Mouse (Mus musculus) retina, adult 2 months (tissue): Measurements from ENCODE around the gene Plpp6.

Experiments used
- DNase-seq: peaks from one replicate; pipeline ENCODE4 v3.0.0-alpha.2; 2012; ENCODE audit warnings: low read depth, low spot score

Plpp6 gene

DNA sequence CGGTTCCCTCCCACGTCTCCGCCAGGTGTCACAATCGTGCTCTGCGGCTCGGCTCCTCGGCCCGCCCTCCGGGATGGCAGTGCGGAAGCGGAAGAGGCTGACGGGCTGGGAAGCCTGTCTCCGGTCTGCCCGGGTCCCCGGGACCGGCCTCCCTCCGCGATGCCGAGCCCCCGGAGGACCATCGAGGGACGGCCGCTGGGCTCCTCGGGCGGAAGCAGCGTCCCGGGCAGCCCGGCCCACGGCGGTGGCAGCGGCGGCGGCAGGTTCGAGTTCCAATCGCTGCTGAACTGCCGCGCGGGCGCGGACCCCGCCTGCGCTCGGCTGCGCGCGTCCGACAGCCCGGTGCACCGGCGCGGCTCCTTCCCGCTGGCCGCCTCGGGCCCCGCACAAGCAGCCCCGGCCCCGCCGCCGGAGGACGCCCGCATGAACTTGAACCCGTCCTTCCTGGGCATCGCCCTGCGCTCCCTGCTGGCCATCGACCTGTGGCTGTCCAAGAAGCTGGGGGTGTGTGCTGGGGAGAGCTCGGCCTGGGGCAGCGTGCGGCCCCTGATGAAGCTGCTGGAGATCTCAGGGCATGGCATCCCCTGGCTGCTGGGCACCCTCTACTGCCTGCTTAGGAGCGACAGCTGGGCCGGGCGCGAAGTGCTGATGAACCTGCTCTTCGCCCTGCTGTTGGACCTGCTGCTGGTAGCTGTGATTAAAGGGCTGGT lies at the start of gene Plpp6:
Gene Plpp6 (plus strand): TSS at position 112 of the 710 bp plus-strand sequence.
- DNase-seq, result peak; percentile 66

DNA sequence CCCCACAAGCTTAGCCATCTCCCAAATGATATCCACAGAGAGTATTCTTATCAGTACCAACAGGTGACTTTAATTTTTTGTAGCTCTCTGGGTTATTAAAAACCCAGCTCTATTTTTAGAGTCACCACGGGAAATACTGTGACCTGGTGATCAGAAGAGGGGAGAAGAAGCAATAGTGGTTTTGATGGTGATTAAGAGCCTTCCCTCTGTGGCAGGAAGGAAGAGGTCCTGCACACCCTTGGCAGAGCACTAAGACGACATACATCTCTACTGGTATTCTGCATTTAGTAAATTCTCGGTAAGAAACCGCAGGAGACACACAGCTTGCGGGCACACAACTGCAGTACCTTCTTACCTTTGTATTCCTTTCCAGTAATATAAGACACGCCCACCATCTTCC lies 49.2 kb upstream of the Plpp6 start:
- no peak for DNase-seq

GRCm38 (mm10) chr19:28915602-28916250 lies 48.0 kb upstream of the Plpp6 start:
- no peak for DNase-seq

GRCm38 (mm10) chr19:28916492-28916891 lies 47.3 kb upstream of the Plpp6 start:
- DNase-seq, result no peak

DNA sequence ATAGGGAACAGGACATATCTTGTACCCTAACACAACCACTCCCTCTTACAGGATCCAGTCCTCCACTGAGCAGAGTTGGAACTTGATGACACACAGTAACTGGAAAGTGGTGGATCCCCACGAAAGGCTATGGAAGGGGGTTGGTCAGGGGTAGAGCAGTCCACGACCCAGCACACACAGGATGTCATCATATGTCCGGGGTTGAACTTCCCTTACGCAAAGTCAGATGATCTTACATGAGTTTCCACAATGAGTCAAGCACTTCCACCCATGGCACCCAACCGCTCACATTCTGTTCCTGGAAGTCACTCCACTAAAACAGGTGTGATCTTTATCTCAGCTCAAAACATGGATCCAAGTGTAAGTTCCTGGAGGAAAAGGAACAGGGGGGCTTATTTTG lies 45.9 kb upstream of the Plpp6 start:
- no peak for DNase-seq

GRCm38 (mm10) chr19:28926366-28926765 lies 37.4 kb upstream of the Plpp6 start:
- DNase-seq, result no peak

- DNase-seq, result no peak
Measured at GRCm38 (mm10) chr19:28927396-28927795, 36.4 kb upstream of the Plpp6 start.

GRCm38 (mm10) chr19:28929034-28929433 lies 34.7 kb upstream of the Plpp6 start:
- no peak for DNase-seq

DNA sequence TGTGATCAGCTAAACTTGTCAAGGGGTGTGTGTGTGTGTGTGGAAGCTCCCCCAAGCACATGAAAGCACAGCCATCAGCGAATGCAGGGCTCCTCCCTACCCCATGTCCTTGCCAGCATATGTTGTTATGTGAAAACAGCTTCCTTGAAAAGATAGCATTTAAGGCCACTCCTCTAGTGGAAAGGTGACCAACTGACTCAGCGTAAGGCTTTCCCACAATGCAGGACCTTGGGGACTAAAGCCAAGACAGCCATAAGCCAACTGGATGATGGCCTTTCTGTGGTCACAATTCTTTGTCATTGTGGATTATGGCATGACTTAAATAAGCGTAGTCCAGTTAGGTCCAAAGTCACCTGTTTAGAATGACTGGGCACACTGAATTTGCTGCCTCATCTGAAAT lies 28.9 kb upstream of the Plpp6 start:
- DNase-seq, result no peak

- no peak for DNase-seq
Measured at GRCm38 (mm10) chr19:28940135-28940874, 23.4 kb upstream of the Plpp6 start.

GRCm38 (mm10) chr19:28941271-28941670 lies 22.5 kb upstream of the Plpp6 start:
- no peak for DNase-seq

DNA sequence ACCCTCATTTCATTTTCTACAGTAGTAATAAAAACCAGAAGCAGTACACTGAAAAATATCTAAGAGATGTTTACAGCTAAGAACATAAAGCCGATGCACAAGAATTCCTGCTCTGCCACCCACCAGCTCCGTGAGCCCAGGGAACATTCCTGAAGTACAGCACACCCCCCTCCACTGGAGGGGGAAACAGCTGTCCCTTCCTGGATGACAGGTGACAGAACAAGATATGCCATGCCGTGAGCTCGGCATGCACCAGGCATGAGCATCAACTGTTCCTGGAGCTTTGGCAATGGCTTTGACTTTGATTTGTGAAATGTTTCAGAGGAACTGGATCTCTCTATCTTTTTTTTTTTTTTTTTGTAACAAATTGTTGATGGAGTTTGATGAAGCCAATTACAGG lies 17.0 kb upstream of the Plpp6 start:
- DNase-seq, result no peak

DNA sequence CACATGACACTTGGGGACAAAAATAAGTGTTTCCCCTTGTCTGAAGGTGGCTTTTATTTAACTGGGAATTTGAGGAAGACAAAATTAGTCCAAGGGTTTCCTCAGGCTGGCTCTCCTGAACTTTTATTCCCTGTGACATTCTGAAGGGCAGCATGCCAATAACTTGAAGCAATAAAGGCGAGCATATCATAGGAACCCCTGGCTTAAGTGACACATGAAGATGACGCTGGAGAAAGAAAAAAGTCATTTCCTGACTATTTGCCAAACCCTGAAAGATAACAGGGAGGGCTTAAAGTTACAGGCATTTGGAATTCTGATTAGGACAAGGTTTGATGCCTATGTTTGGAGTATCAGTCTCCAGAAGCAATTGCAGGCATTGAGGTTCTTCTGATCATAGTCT lies 16.4 kb upstream of the Plpp6 start:
- DNase-seq, result no peak

GRCm38 (mm10) chr19:28951251-28951650 lies 12.5 kb upstream of the Plpp6 start:
- no peak for DNase-seq

GRCm38 (mm10) chr19:28963113-28963512 lies 640 bp upstream of the Plpp6 start:
- DNase-seq, result no peak

DNA sequence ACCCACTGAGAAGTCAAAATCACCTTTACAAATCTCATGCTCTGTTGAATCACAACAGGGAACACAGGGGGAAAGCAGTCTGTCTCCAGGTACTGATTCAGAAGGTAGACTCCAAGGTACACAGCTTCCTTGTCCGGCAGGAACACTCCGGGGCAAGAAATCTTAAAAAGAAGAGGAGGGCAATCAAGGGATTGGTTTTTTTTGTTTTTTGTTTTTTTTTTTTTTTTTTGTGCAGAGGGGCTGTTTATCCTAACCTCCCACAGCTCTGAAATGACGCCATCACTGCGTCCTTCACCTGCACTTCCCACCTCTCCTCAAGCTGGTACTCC lies 276 bp upstream of the Plpp6 start:
- DNase-seq, result no peak

DNA sequence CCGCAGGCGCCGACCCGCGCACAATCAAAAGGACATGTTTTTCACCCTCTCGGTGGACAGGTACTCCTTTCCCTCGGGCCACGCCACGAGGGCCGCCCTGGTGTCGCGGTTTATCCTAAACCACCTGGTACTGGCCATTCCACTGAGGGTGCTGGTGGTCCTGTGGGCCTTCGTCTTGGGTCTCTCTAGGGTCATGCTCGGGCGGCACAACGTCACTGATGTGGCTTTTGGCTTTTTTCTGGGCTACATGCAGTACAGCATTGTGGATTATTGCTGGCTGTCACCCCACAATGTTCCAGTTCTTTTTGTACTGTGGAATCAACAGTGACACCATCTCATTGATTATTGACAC lies 775 bp downstream of the Plpp6 start:
- no peak for DNase-seq

DNA sequence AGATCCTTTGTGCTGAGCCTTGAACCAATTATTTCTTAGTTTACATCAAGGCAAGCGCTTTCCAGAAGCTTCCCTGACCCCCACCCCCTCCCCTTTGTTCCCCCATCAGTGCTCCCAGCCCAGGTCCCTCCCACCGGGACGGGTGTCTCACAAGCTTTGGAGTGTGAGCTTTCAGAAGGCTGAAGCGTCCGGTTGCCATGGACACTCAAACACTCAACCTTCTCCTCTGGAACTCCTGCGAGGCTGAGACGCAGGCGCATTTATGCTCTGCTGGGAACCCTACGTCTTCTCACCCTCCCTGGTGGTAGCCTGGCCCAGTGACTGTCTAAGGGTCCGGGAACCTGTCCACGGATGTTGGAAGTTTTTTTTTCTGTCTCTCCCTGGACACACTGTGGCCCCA lies 3.9 kb downstream of the Plpp6 start, which contains the start of gene 4430402I18Rik:
Gene 4430402I18Rik (minus strand): TSS at position 149 of the 400 bp plus-strand sequence.
- no peak for DNase-seq

DNA sequence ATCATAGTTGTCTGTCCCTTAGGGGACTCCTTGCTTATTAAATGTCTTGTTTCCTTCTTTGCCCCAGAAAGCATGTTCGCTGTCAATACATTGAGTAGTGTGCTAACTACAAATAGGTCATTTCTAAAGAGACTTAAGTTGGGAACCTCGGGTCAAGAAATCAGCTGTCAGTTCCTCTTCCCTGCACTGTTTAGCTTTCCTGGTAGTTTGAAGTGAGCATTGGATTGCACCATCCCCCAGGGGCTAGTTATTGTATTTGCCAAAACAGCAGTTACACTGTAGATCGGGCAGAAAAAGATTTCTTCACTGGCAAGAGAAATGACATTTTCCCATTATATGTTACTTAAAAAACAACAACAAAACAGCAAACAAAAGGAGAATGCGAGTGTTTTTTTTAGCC lies 4.4 kb downstream of the Plpp6 start:
- DNase-seq, result no peak

- no peak for DNase-seq
Measured at GRCm38 (mm10) chr19:28969231-28969630, 5.5 kb downstream of the Plpp6 start.

DNA sequence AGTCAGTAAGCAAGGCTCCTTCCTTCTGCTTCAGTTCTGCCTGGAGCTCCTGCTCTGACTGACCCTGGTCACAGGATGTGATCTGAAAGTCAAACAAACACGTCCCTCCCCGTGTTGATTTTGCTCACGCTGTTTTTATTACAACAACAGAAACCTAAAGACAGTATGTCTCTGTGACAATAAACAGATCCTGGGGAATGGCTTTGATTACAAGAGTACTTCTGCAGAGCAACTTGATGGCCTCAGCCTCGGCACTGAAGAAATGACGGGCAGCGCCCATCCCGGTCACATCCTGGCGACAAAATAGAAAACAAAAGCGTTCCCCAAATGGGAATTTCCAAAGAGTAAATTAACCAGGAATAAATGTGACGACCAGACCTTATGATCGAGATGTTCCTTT lies 6.5 kb downstream of the Plpp6 start:
- DNase-seq, result no peak

GRCm38 (mm10) chr19:28974862-28975611 lies 11.3 kb downstream of the Plpp6 start:
- DNase-seq, result peak; percentile 57
